Mouse (Mus musculus): Measurements from ENCODE around the gene Actr1b. TPM values are rescaled to one million over a fixed set of nuclear protein-coding genes. Genes with fewer than 3 reads are reported as not detected.
A peak's percentile ranks its signal among the peaks of the same experiment; 100 is the strongest.

Gene Actr1b
- total RNA-seq (2022): 100 to 1,000 TPM; 136 to 162 (median 142) TPM

GRCm38 (mm10) chr1:36714311-36714710 is at the start of gene Actr1b:
Actr1b (minus strand) TSS chr1:36714422.
- DNase-seq: no peak

- no peak for DNase-seq
These were observed 47.3 kb upstream of the Actr1b start, which contains the start of gene Zap70 for GRCm38 (mm10) chr1:36761568-36761967. Zap70 (plus strand) TSS chr1:36761798.

GRCm38 (mm10) chr1:36761061-36761460 is 46.8 kb upstream of the Actr1b start:
- no peak for DNase-seq

GRCm38 (mm10) chr1:36760401-36760800 is 46.2 kb upstream of the Actr1b start:
- DNase-seq: no peak

- DNase-seq: no peak
These were observed 44.9 kb upstream of the Actr1b start for GRCm38 (mm10) chr1:36759076-36759475.

- DNase-seq: no peak
These were observed 44.3 kb upstream of the Actr1b start for GRCm38 (mm10) chr1:36758553-36758952.

GRCm38 (mm10) chr1:36753932-36754675 is 39.9 kb upstream of the Actr1b start:
- DNase-seq: no peak

GRCm38 (mm10) chr1:36746452-36746851 is 32.2 kb upstream of the Actr1b start:
- no peak for DNase-seq

- no peak for DNase-seq
These were observed 31.4 kb upstream of the Actr1b start for GRCm38 (mm10) chr1:36745661-36746060.

- peak; percentile 31 for DNase-seq
These were observed 30.2 kb upstream of the Actr1b start for GRCm38 (mm10) chr1:36744268-36744944.

- DNase-seq: no peak
These were observed 28.8 kb upstream of the Actr1b start for GRCm38 (mm10) chr1:36743046-36743445.

GRCm38 (mm10) chr1:36739231-36739630 is 25.0 kb upstream of the Actr1b start:
- DNase-seq: no peak

GRCm38 (mm10) chr1:36737300-36737699 is 23.1 kb upstream of the Actr1b start:
- DNase-seq: peak; percentile 49

GRCm38 (mm10) chr1:36724057-36724431 is 9.8 kb upstream of the Actr1b start:
- DNase-seq: no peak

GRCm38 (mm10) chr1:36723146-36724056 is 9.2 kb upstream of the Actr1b start:
- DNase-seq: no peak

GRCm38 (mm10) chr1:36718786-36719185 is 4.6 kb upstream of the Actr1b start:
- no peak for DNase-seq

GRCm38 (mm10) chr1:36711104-36711503 is 3.1 kb downstream of the Actr1b start:
- no peak for DNase-seq

- DNase-seq: peak; percentile 98
These were observed 4.4 kb downstream of the Actr1b start, which contains the start of gene 4933424G06Rik for GRCm38 (mm10) chr1:36709854-36710280. 4933424G06Rik (plus strand) TSS chr1:36710149.

- peak; percentile 56 for DNase-seq
These were observed 5.0 kb downstream of the Actr1b start for GRCm38 (mm10) chr1:36709055-36709853.

- no peak for DNase-seq
These were observed 5.6 kb downstream of the Actr1b start for GRCm38 (mm10) chr1:36708626-36709025.

GRCm38 (mm10) chr1:36707797-36708196 is 6.4 kb downstream of the Actr1b start:
- no peak for DNase-seq

GRCm38 (mm10) chr1:36707166-36707565 is 7.1 kb downstream of the Actr1b start:
- no peak for DNase-seq

Measured in adrenal gland, adult 8-10 months (tissue).